Mouse (Mus musculus): ENCODE results near the gene Cd72.

GRCm38 (mm10) chr4:43483535-43484091 lies 29.2 kb upstream of the Cd72 start, which contains the start of gene Sit1:
- TF ChIP-seq CTCF (IDR thresholded peaks at IDR 0.05; ENCODE audit: extremely low read depth, insufficient read length, insufficient replicate concordance, low read depth, low read length) (no peak), POLR2A (IDR thresholded peaks at IDR 0.05; ENCODE audit: low read depth, low read length) (no peak)
